Mouse (Mus musculus) B cell, adult 2 months (primary cell): ENCODE data around the gene Atp2a2.

Experiments
- DNase-seq, 2 experiments: peaks; one replicate each; pipeline ENCODE4 v3.0.0; 2022

The Atp2a2 gene

GRCm38 (mm10) chr5:122502077-122502941, at the start of gene Atp2a2:
Gene Atp2a2, minus strand, starts transcription at chr5:122502225.
- DNase-seq, result peak; percentile 91 to 95

- DNase-seq, result no peak
These were observed 48.4 kb upstream of the Atp2a2 start for GRCm38 (mm10) chr5:122550460-122550859.

GRCm38 (mm10) chr5:122548671-122549070, 46.6 kb upstream of the Atp2a2 start:
- no peak for DNase-seq

- no peak for DNase-seq
These were observed 45.8 kb upstream of the Atp2a2 start for GRCm38 (mm10) chr5:122547810-122548209.

- no peak for DNase-seq
These were observed 45.3 kb upstream of the Atp2a2 start for GRCm38 (mm10) chr5:122547251-122547714.

- DNase-seq, result no peak
These were observed 41.4 kb upstream of the Atp2a2 start for GRCm38 (mm10) chr5:122543392-122543791.

- no peak for DNase-seq
These were observed 39.8 kb upstream of the Atp2a2 start for GRCm38 (mm10) chr5:122541871-122542270.

GRCm38 (mm10) chr5:122538077-122538476, 36.1 kb upstream of the Atp2a2 start:
- DNase-seq, result no peak

- no peak for DNase-seq
These were observed 35.6 kb upstream of the Atp2a2 start for GRCm38 (mm10) chr5:122537654-122538053.

GRCm38 (mm10) chr5:122533884-122534283, 31.9 kb upstream of the Atp2a2 start:
- no peak for DNase-seq

- DNase-seq, result no peak
These were observed 28.0 kb upstream of the Atp2a2 start for GRCm38 (mm10) chr5:122529913-122530604.

- DNase-seq, result no peak
These were observed 27.3 kb upstream of the Atp2a2 start for GRCm38 (mm10) chr5:122529316-122529715.

GRCm38 (mm10) chr5:122528591-122528990, 26.6 kb upstream of the Atp2a2 start:
- DNase-seq, result no peak

- DNase-seq, result no peak
These were observed 25.7 kb upstream of the Atp2a2 start for GRCm38 (mm10) chr5:122527761-122528160.

- no peak for DNase-seq
These were observed 25.1 kb upstream of the Atp2a2 start for GRCm38 (mm10) chr5:122526878-122527730.

- no peak for DNase-seq
These were observed 24.4 kb upstream of the Atp2a2 start for GRCm38 (mm10) chr5:122526405-122526804.

- DNase-seq, result no peak
These were observed 23.4 kb upstream of the Atp2a2 start for GRCm38 (mm10) chr5:122525238-122525931.

GRCm38 (mm10) chr5:122524854-122525237, 22.8 kb upstream of the Atp2a2 start:
- no peak for DNase-seq

- DNase-seq, result no peak
These were observed 22.2 kb upstream of the Atp2a2 start for GRCm38 (mm10) chr5:122524244-122524643.

- DNase-seq, result no peak
These were observed 19.1 kb upstream of the Atp2a2 start for GRCm38 (mm10) chr5:122521130-122521473.

- no peak for DNase-seq
These were observed 18.5 kb upstream of the Atp2a2 start for GRCm38 (mm10) chr5:122520254-122521129.
